Mouse (Mus musculus) heart, embryonic 10.5 days (tissue): Measurements from ENCODE around the gene Mad2l1bp. TPM values are rescaled to one million over a fixed set of nuclear protein-coding genes. Genes with fewer than 3 reads are reported as not detected.

Experiments
- polyA plus RNA-seq: library from polyadenylated mRNA; unstranded; fragments of >200 nt; fragmentation: Nextera tagmentation; extraction: Ambion mirVana; gene quantifications from 2 replicates; pipeline ENCODE4 v1.2.1, GENCODE M21; 2016

Gene Mad2l1bp
- polyA plus RNA-seq, 1 experiment from 2014 or later = 39.9 TPM

Other genes starting within 250 kb of the Mad2l1bp start
- gene Vegfa, start 121.2 kb downstream of the Mad2l1bp start, polyA plus RNA-seq = 4.5 and 6.0 TPM in 2 replicates
- 150 and 166 TPM in 2 replicates for gene Mrps18a, start 42.6 kb downstream of the Mad2l1bp start, polyA plus RNA-seq
- gene Rsph9, start 9.3 kb downstream of the Mad2l1bp start, polyA plus RNA-seq = 5.1 and 7.3 TPM in 2 replicates
- gene Gtpbp2, start 7.5 kb upstream of the Mad2l1bp start, polyA plus RNA-seq = 32.3 and 34.9 TPM in 2 replicates
- gene Polh, start 49.1 kb upstream of the Mad2l1bp start, polyA plus RNA-seq = 8.3 and 12.2 TPM in 2 replicates
- gene Xpo5, start 49.2 kb upstream of the Mad2l1bp start, polyA plus RNA-seq = 33.5 and 42.8 TPM in 2 replicates
- gene Polr1c, start 94.5 kb upstream of the Mad2l1bp start, polyA plus RNA-seq = 53.8 and 81.2 TPM in 2 replicates
- gene Yipf3, start 94.5 kb upstream of the Mad2l1bp start, polyA plus RNA-seq = 77.0 and 83.9 TPM in 2 replicates
- gene Lrrc73, start 100.0 kb upstream of the Mad2l1bp start, polyA plus RNA-seq = 0.33 and 0.38 TPM in 2 replicates
- 46.5 and 55.8 TPM in 2 replicates for gene Tjap1, start 129.5 kb upstream of the Mad2l1bp start, polyA plus RNA-seq
- gene Dlk2, start 143.9 kb upstream of the Mad2l1bp start, polyA plus RNA-seq = 0.36 and 0.77 TPM in 2 replicates
- 5.4 and 7.3 TPM in 2 replicates for gene Abcc10, start 174.8 kb upstream of the Mad2l1bp start, polyA plus RNA-seq
- 6.1 and 7.0 TPM in 2 replicates for gene Zfp318, start 230.2 kb upstream of the Mad2l1bp start, polyA plus RNA-seq